8 mouse cellular contexts compared by ENCODE assay signal in the genomic region with DNA sequence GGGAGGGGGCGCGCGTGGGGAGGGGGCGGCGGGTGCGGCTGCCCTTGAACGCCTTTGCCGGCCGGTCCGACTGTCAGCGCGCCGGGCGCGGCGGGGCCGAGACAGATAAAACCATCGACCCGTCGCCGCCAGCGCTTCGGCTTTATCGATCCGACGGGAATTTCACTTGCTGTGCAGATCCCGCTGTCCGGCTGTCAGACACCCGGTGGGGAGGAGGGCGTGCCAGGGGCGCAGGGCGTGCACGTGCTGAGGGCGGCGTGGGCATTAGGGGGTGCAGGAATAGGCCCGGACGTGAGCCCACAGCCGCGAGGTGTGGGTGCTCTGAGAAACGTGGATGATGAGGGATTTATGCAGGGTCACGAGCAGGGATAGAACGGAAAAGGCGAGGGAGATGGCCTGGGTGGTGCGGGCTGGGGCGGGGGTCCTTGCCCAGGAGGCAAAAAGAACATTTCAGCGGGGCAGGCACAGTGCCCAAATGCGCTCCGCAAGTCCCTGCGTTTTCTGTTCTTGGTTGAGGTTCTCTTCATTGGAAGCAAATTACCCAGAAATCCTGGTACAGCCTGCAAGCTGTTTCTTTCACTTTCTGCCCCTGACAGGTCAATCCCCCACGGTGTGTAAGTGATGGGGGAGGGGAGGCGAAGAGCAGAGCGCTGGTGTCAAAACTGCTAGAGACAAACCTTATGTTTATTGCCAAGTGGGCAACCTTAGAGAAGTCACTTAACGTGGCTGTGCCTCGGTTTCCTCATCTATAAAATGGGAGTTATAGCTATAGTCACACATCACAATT. TPM values are rescaled to one million over a fixed set of nuclear protein-coding genes. Genes with fewer than 3 reads are reported as not detected.
A peak's percentile ranks its signal among the peaks of the same experiment; 100 is the strongest.
DNase-seq lines count a peak whose midpoint lies in the region; ATAC-seq and TF ChIP-seq lines count a peak whose summit lies in the region.

No protein-coding gene starts in this region.

- 3% methylated on average over 50 of the region's 54 CpGs for WGBS in embryonic facial prominence, embryonic 14.5 days
- 7% methylated on average over 54 of the region's 54 CpGs for WGBS in limb, embryonic 14.5 days
- 4% methylated on average over 54 of the region's 54 CpGs for WGBS in olfactory bulb, adult 2 months

- no peak overlapping the region for H3K27ac ChIP-seq in embryonic facial prominence, embryonic 14.5 days (replicated peaks; ENCODE audit: low read depth, low read length)
- no peak overlapping the region for H3K27ac ChIP-seq in limb, embryonic 14.5 days (replicated peaks; ENCODE audit: low read depth, low read length)
- no peak overlapping the region for H3K27ac ChIP-seq in olfactory bulb, adult 2 months (ENCODE audit: insufficient read depth, low read depth, low read length)

- peak overlapping the region; percentile 82 for H3K4me2 ChIP-seq in embryonic facial prominence, embryonic 14.5 days (ENCODE audit: low read depth, low read length)
- H3K4me2 ChIP-seq in limb, embryonic 14.5 days (replicated peaks; ENCODE audit: low read depth, low read length, severe bottlenecking), result peak overlapping the region; percentile 77

- no peaks in the 10 kb centered on the region for H3K9me3 ChIP-seq in embryonic facial prominence, embryonic 14.5 days (ENCODE audit: control insufficient read depth, low read length)
- no peaks in the 10 kb centered on the region for H3K9me3 ChIP-seq in limb, embryonic 14.5 days (ENCODE audit: control insufficient read depth, low read length)

- peaks cover 6% of the 10 kb centered on the region; the same call in 1 of the 2 replicates for H3K4me1 ChIP-seq in embryonic facial prominence, embryonic 14.5 days (ENCODE audit: control insufficient read depth, insufficient read depth, low read length)
- peaks cover 4% of the 10 kb centered on the region; the same call in 1 of the 2 replicates for H3K4me1 ChIP-seq in limb, embryonic 14.5 days (ENCODE audit: control insufficient read depth, insufficient read depth, low read length)
- peaks cover 15% of the 10 kb centered on the region for H3K4me1 ChIP-seq in olfactory bulb, adult 2 months (ENCODE audit: control insufficient read depth, insufficient read depth, low read length)

- peak overlapping the region; percentile 60 for H3K9ac ChIP-seq in embryonic facial prominence, embryonic 14.5 days (ENCODE audit: low read depth, low read length)
- peak overlapping the region; percentile 52 for H3K9ac ChIP-seq in limb, embryonic 14.5 days (ENCODE audit: low read depth, low read length, severe bottlenecking)

- no peak for TF ChIP-seq POLR2A in limb, embryonic 14.5 days (IDR thresholded peaks at IDR 0.05; ENCODE audit: borderline replicate concordance, extremely low read depth, insufficient read depth, insufficient read length)
- TF ChIP-seq POLR2A in olfactory bulb, adult 2 months (IDR thresholded peaks at IDR 0.05; ENCODE audit: insufficient read depth, low read depth, low read length), result no peak

- ATAC-seq in embryonic facial prominence, embryonic 14.5 days (ENCODE audit: low read depth), result no peak; the same call in 1 of the 2 replicates
- peak; percentile 49; the same call in 1 of the 2 replicates for ATAC-seq in limb, embryonic 14.5 days (ENCODE audit: low FRiP score, low read depth)
- ATAC-seq in activated CD4-positive, CD25-positive, alpha-beta regulatory T cell, adult 4 months, result no peak

- peak; percentile 30 for DNase-seq in kidney, postnatal 10 days
- DNase-seq in kidney, postnatal 25 days, result no peak
- DNase-seq in embryonic facial prominence, embryonic 14.5 days (ENCODE audit: low spot score), result no peak
- no peak for DNase-seq in limb, embryonic 14.5 days (ENCODE audit: low spot score)
- no peak for DNase-seq in urinary bladder, adult 2 months (ENCODE audit: low spot score)
- DNase-seq in gastrocnemius, postnatal 4 days (ENCODE audit: low spot score in 2 of 2), result no peak

- TF ChIP-seq CTCF in olfactory bulb, adult 2 months (IDR thresholded peaks at IDR 0.05; ENCODE audit: insufficient read depth, low read depth, low read length), result no peak

- peak overlapping the region; percentile 47 for H3K4me3 ChIP-seq in embryonic facial prominence, embryonic 14.5 days (ENCODE audit: low read depth, low read length)
- H3K4me3 ChIP-seq in limb, embryonic 14.5 days (replicated peaks; ENCODE audit: low read length), result peak overlapping the region; percentile 41
- peak overlapping the region; percentile 22 for H3K4me3 ChIP-seq in olfactory bulb, adult 2 months (ENCODE audit: insufficient read depth, low read depth, low read length)

- peaks cover 62% of the 10 kb centered on the region for H3K27me3 ChIP-seq in embryonic facial prominence, embryonic 14.5 days (replicated peaks; ENCODE audit: control insufficient read depth, insufficient read depth, low read length)
- peaks cover 33% of the 10 kb centered on the region for H3K27me3 ChIP-seq in limb, embryonic 14.5 days (ENCODE audit: control insufficient read depth, insufficient read depth, low read length)

- no peaks in the 10 kb centered on the region for H3K36me3 ChIP-seq in embryonic facial prominence, embryonic 14.5 days (ENCODE audit: control insufficient read depth, insufficient read depth, low read length)
- H3K36me3 ChIP-seq in limb, embryonic 14.5 days (ENCODE audit: control insufficient read depth, insufficient read depth, low read length), result no peaks in the 10 kb centered on the region

RNA-seq across cellular contexts. Expression of a gene that starts 52.5 kb away (rescaled TPM):
- polyA plus RNA-seq in embryonic facial prominence, embryonic 14.5 days (2014; fragmentation: Nextera tagmentation; extraction: Ambion mirVana), result 1.3 and 1.8 TPM in 2 replicates
- 1.4 and 1.9 TPM in 2 replicates for polyA plus RNA-seq in limb, embryonic 14.5 days (2012; rRNA removed)
- polyA plus RNA-seq in limb, embryonic 14.5 days (2014; fragmentation: Nextera tagmentation; extraction: Ambion mirVana), result 0.40 and 1.3 TPM in 2 replicates
- not detected in 2 replicates for polyA plus RNA-seq in olfactory bulb, adult 2 months (2012; ENCODE audit: insufficient read depth, insufficient read length, low replicate concordance, missing spikeins)
- polyA plus RNA-seq in urinary bladder, adult 2 months (2012; rRNA removed), result 0.19 and 0.24 TPM in 2 replicates
- total RNA-seq in gastrocnemius, postnatal 4 days (2021), result not detected
- polyA plus RNA-seq in activated CD4-positive, CD25-positive, alpha-beta regulatory T cell, adult 4 months (2017; shearing (Covaris generic)), result not detected

RNA-seq across cellular contexts. Expression of a gene that starts 52.7 kb away (rescaled TPM):
- polyA plus RNA-seq in embryonic facial prominence, embryonic 14.5 days (2014; fragmentation: Nextera tagmentation; extraction: Ambion mirVana), result 15.5 and 21.9 TPM in 2 replicates
- polyA plus RNA-seq in limb, embryonic 14.5 days (2012; rRNA removed), result 7.7 and 11.2 TPM in 2 replicates
- polyA plus RNA-seq in limb, embryonic 14.5 days (2014; fragmentation: Nextera tagmentation; extraction: Ambion mirVana), result 10.5 and 12.0 TPM in 2 replicates
- not detected in 2 replicates for polyA plus RNA-seq in olfactory bulb, adult 2 months (2012; ENCODE audit: insufficient read depth, insufficient read length, low replicate concordance, missing spikeins)
- polyA plus RNA-seq in urinary bladder, adult 2 months (2012; rRNA removed), result 12.4 and 14.0 TPM in 2 replicates
- 10 to 100 TPM; 11.5 to 13.8 TPM for total RNA-seq in gastrocnemius, postnatal 4 days (2021)
- polyA plus RNA-seq in activated CD4-positive, CD25-positive, alpha-beta regulatory T cell, adult 4 months (2017; shearing (Covaris generic)), result 1 to 10 TPM in 1 of 2 experiments, not detected in 1; 1.6 TPM
